Mouse (Mus musculus): ENCODE results near the gene Itpk1. TPM values are rescaled to one million over a fixed set of nuclear protein-coding genes. Genes with fewer than 3 reads are reported as not detected.
A peak's percentile ranks its signal among the peaks of the same experiment; 100 is the strongest.

Itpk1 gene
- polyA plus RNA-seq, 1 experiment from 2014 or later: 39.1 TPM

- Histone ChIP-seq H3K27me3 (replicated peaks) (no peaks in the 10 kb centered on the region), H3K27ac (peak overlapping the region; percentile 93), H3K4me3 (replicated peaks) (no peak overlapping the region; the same call in 1 of the 2 replicates), H3K4me1 (replicated peaks) (peaks cover 30% of the 10 kb centered on the region), H3K9me3 (no peaks in the 10 kb centered on the region), H3K4me2 (replicated peaks) (peak overlapping the region; percentile 53), H3K9ac (no peak overlapping the region), H3K36me3 (no peaks in the 10 kb centered on the region)
- ATAC-seq: peak; percentile 95
- WGBS: 32% methylated on average over 26 of the region's 26 CpGs
Observed at GRCm38 (mm10) chr12:102729855-102730797, 25.4 kb upstream of the Itpk1 start.

- Histone ChIP-seq H3K9me3 (no peaks in the 10 kb centered on the region), H3K9ac (no peak overlapping the region), H3K4me3 (replicated peaks) (no peak overlapping the region), H3K4me1 (replicated peaks) (peaks cover 20% of the 10 kb centered on the region), H3K36me3 (no peaks in the 10 kb centered on the region), H3K4me2 (replicated peaks) (no peak overlapping the region), H3K27ac (no peak overlapping the region), H3K27me3 (replicated peaks) (no peaks in the 10 kb centered on the region)
- no peak; the same call in 1 of the 2 replicates for ATAC-seq
- 55% methylated on average over 7 of the region's 7 CpGs for WGBS
Observed at GRCm38 (mm10) chr12:102725761-102726175, 21.0 kb upstream of the Itpk1 start.

- Histone ChIP-seq H3K27ac (no peak overlapping the region), H3K4me1 (replicated peaks) (peaks cover 14% of the 10 kb centered on the region), H3K9ac (no peak overlapping the region), H3K4me3 (replicated peaks) (no peak overlapping the region), H3K4me2 (replicated peaks) (no peak overlapping the region), H3K27me3 (replicated peaks) (no peaks in the 10 kb centered on the region), H3K9me3 (no peaks in the 10 kb centered on the region), H3K36me3 (no peaks in the 10 kb centered on the region)
- no peak for ATAC-seq
- WGBS: 92% methylated on average over 6 of the region's 6 CpGs
Observed at GRCm38 (mm10) chr12:102725146-102725545, 20.4 kb upstream of the Itpk1 start.

GRCm38 (mm10) chr12:102723861-102724260 is 19.1 kb upstream of the Itpk1 start:
- ATAC-seq: no peak
- no peaks in the 10 kb centered on the region for H3K36me3 ChIP-seq
- WGBS: 69% methylated on average over 6 of the region's 6 CpGs
- no peak overlapping the region for H3K4me2 ChIP-seq (replicated peaks)
- no peaks in the 10 kb centered on the region for H3K9me3 ChIP-seq
- no peak overlapping the region for H3K27ac ChIP-seq
- H3K4me3 ChIP-seq (replicated peaks): no peak overlapping the region
- no peaks in the 10 kb centered on the region for H3K27me3 ChIP-seq (replicated peaks)
- peaks cover 7% of the 10 kb centered on the region; the same call in 1 of the 2 replicates for H3K4me1 ChIP-seq (replicated peaks)
- H3K9ac ChIP-seq: no peak overlapping the region

- WGBS: 66% methylated on average over 8 of the region's 8 CpGs
- H3K9ac ChIP-seq: no peak overlapping the region
- H3K27ac ChIP-seq: no peak overlapping the region
- ATAC-seq: no peak
- H3K4me2 ChIP-seq (replicated peaks): no peak overlapping the region
- no peaks in the 10 kb centered on the region for H3K36me3 ChIP-seq
- peaks cover 7% of the 10 kb centered on the region; the same call in 1 of the 2 replicates for H3K4me1 ChIP-seq (replicated peaks)
- no peaks in the 10 kb centered on the region for H3K27me3 ChIP-seq (replicated peaks)
- no peak overlapping the region for H3K4me3 ChIP-seq (replicated peaks)
- H3K9me3 ChIP-seq: no peaks in the 10 kb centered on the region
Observed at GRCm38 (mm10) chr12:102722966-102723365, 18.2 kb upstream of the Itpk1 start.

GRCm38 (mm10) chr12:102722451-102722850 is 17.7 kb upstream of the Itpk1 start:
- WGBS: 62% methylated on average over 11 of the region's 11 CpGs
- H3K27ac ChIP-seq: no peak overlapping the region

GRCm38 (mm10) chr12:102719552-102720315 is 15.0 kb upstream of the Itpk1 start:
- Histone ChIP-seq H3K4me2 (replicated peaks) (no peak overlapping the region), H3K4me1 (replicated peaks) (no peaks in the 10 kb centered on the region), H3K27me3 (replicated peaks) (no peaks in the 10 kb centered on the region), H3K9ac (no peak overlapping the region), H3K27ac (no peak overlapping the region), H3K9me3 (no peaks in the 10 kb centered on the region), H3K4me3 (replicated peaks) (no peak overlapping the region), H3K36me3 (no peaks in the 10 kb centered on the region)
- ATAC-seq: peak; percentile 73; the same call in 1 of the 2 replicates
- 22% methylated on average over 13 of the region's 13 CpGs for WGBS

More at GRCm38 (mm10) chr12:102722451-102722850, 17.7 kb upstream of the Itpk1 start:
- Histone ChIP-seq H3K9ac (no peak overlapping the region), H3K27me3 (replicated peaks) (no peaks in the 10 kb centered on the region), H3K9me3 (no peaks in the 10 kb centered on the region), H3K4me2 (replicated peaks) (no peak overlapping the region), H3K4me1 (replicated peaks) (peaks cover 7% of the 10 kb centered on the region; the same call in 1 of the 2 replicates), H3K4me3 (replicated peaks) (no peak overlapping the region), H3K36me3 (no peaks in the 10 kb centered on the region)
- ATAC-seq: no peak

GRCm38 (mm10) chr12:102714654-102715395 is 10.1 kb upstream of the Itpk1 start:
- no peak for ATAC-seq
- Histone ChIP-seq H3K4me2 (replicated peaks) (no peak overlapping the region), H3K4me1 (replicated peaks) (0 out of 2 replicates have a peak, but pooled peaks cover 10% of the 10 kb centered on the region), H3K9me3 (no peaks in the 10 kb centered on the region), H3K36me3 (no peaks in the 10 kb centered on the region), H3K27ac (no peak overlapping the region), H3K4me3 (replicated peaks) (no peak overlapping the region), H3K27me3 (replicated peaks) (no peaks in the 10 kb centered on the region), H3K9ac (no peak overlapping the region)
- 80% methylated on average over 10 of the region's 10 CpGs for WGBS

- Histone ChIP-seq H3K4me1 (replicated peaks) (0 out of 2 replicates have a peak, but pooled peaks cover 10% of the 10 kb centered on the region), H3K27ac (no peak overlapping the region), H3K9ac (no peak overlapping the region), H3K36me3 (no peaks in the 10 kb centered on the region), H3K9me3 (no peaks in the 10 kb centered on the region), H3K4me3 (replicated peaks) (no peak overlapping the region), H3K27me3 (replicated peaks) (no peaks in the 10 kb centered on the region), H3K4me2 (replicated peaks) (no peak overlapping the region)
- 65% methylated on average over 2 of the region's 2 CpGs for WGBS
- no peak for ATAC-seq
Observed at GRCm38 (mm10) chr12:102714116-102714515, 9.4 kb upstream of the Itpk1 start.

GRCm38 (mm10) chr12:102713153-102713865 is 8.6 kb upstream of the Itpk1 start:
- ATAC-seq: no peak
- no peak overlapping the region for H3K4me2 ChIP-seq (replicated peaks)
- H3K9me3 ChIP-seq: no peaks in the 10 kb centered on the region
- H3K27ac ChIP-seq: no peak overlapping the region
- H3K27me3 ChIP-seq (replicated peaks): no peaks in the 10 kb centered on the region
- no peak overlapping the region for H3K4me3 ChIP-seq (replicated peaks)
- H3K36me3 ChIP-seq: no peaks in the 10 kb centered on the region
- 0 out of 2 replicates have a peak, but pooled peaks cover 10% of the 10 kb centered on the region for H3K4me1 ChIP-seq (replicated peaks)
- no peak overlapping the region for H3K9ac ChIP-seq
- 62% methylated on average over 20 of the region's 20 CpGs for WGBS

- Histone ChIP-seq H3K36me3 (no peaks in the 10 kb centered on the region), H3K27ac (no peak overlapping the region), H3K9me3 (no peaks in the 10 kb centered on the region), H3K9ac (no peak overlapping the region), H3K4me2 (replicated peaks) (no peak overlapping the region), H3K4me1 (replicated peaks) (0 out of 2 replicates have a peak, but pooled peaks cover 21% of the 10 kb centered on the region), H3K27me3 (replicated peaks) (no peaks in the 10 kb centered on the region), H3K4me3 (replicated peaks) (no peak overlapping the region)
- 60% methylated on average over 4 of the region's 4 CpGs for WGBS
- ATAC-seq: no peak
Observed at GRCm38 (mm10) chr12:102710851-102711375, 6.2 kb upstream of the Itpk1 start.
